Mouse (Mus musculus) central nervous system, embryonic 11.5 days (tissue): Measurements from ENCODE around the gene Arl5c. TPM values are rescaled to one million over a fixed set of nuclear protein-coding genes. Genes with fewer than 3 reads are reported as not detected.

ENCODE experiments used
- polyA plus RNA-seq: library from polyadenylated mRNA; depleted of rRNA; stranded (reverse); fragments of >200 nt; gene quantifications from 2 replicates; pipeline ENCODE4 v1.2.3, GENCODE M21; 2012; rRNA removed

Gene Arl5c
- polyA plus RNA-seq = 0.91 and 1.3 TPM in 2 replicates

GRCm38 (mm10) chr11:97995564-97996288 is at the start of gene Arl5c:
Arl5c (minus strand) TSS chr11:97996181.

GRCm38 (mm10) chr11:98026570-98027296 is 30.8 kb upstream of the Arl5c start, which contains the start of gene Rpl19:
Rpl19 (plus strand) TSS chr11:98026710.

GRCm38 (mm10) chr11:98022555-98023371 is 26.8 kb upstream of the Arl5c start, which contains the start of gene Cacnb1:
Cacnb1 (minus strand) TSS chr11:98023034.

GRCm38 (mm10) chr11:97985727-97986677 is 10.0 kb downstream of the Arl5c start, which contains the start of gene Plxdc1:
Plxdc1 (minus strand) TSS chr11:97986444.

Other genes starting within 250 kb of the Arl5c start
- 20.1 and 28.6 TPM in 2 replicates for gene Cwc25, start 229.6 kb downstream of the Arl5c start, polyA plus RNA-seq
- 0.52 and 0.95 TPM in 2 replicates for gene 1700001P01Rik, start 220.3 kb downstream of the Arl5c start, polyA plus RNA-seq
- 992 and 1,452 TPM in 2 replicates for gene Rpl23, start 213.7 kb downstream of the Arl5c start, polyA plus RNA-seq
- 58.6 and 78.0 TPM in 2 replicates for gene Lasp1, start 197.2 kb downstream of the Arl5c start, polyA plus RNA-seq
- 8.3 and 18.7 TPM in 2 replicates for gene B230217C12Rik, start 155.4 kb downstream of the Arl5c start, polyA plus RNA-seq
- 0.67 and 0.74 TPM in 2 replicates for gene Fbxo47, start 112.0 kb downstream of the Arl5c start, polyA plus RNA-seq
- gene Plxdc1, start 9.7 kb downstream of the Arl5c start, polyA plus RNA-seq = 0.13 and 0.31 TPM in 2 replicates
- 24.9 and 29.1 TPM in 2 replicates for gene Cacnb1, start 26.9 kb upstream of the Arl5c start, polyA plus RNA-seq
- 1,982 and 2,772 TPM in 2 replicates for gene Rpl19, start 30.5 kb upstream of the Arl5c start, polyA plus RNA-seq
- 0.92 and 1.8 TPM in 2 replicates for gene Stac2, start 57.3 kb upstream of the Arl5c start, polyA plus RNA-seq
- 17.0 and 20.7 TPM in 2 replicates for gene Fbxl20, start 154.2 kb upstream of the Arl5c start, polyA plus RNA-seq
- 38.2 and 40.9 TPM in 2 replicates for gene Med1, start 197.1 kb upstream of the Arl5c start, polyA plus RNA-seq
- 21.6 and 29.6 TPM in 2 replicates for gene Cdk12, start 206.9 kb upstream of the Arl5c start, polyA plus RNA-seq